Mouse (Mus musculus) heart, postnatal 0 days (tissue): ENCODE data around the gene Zfp184.

Experiments
- CTCF ChIP-seq: IDR thresholded peaks from 2 replicates; pipeline ENCODE4 v1.5.1; 2016; ENCODE audit warnings: antibody characterized with exemption, control low read depth, low read depth
- EP300 ChIP-seq: IDR thresholded peaks from 2 replicates; pipeline ENCODE4 v1.6.1; 2016; ENCODE audit warnings: antibody characterized with exemption, low read depth

DNA sequence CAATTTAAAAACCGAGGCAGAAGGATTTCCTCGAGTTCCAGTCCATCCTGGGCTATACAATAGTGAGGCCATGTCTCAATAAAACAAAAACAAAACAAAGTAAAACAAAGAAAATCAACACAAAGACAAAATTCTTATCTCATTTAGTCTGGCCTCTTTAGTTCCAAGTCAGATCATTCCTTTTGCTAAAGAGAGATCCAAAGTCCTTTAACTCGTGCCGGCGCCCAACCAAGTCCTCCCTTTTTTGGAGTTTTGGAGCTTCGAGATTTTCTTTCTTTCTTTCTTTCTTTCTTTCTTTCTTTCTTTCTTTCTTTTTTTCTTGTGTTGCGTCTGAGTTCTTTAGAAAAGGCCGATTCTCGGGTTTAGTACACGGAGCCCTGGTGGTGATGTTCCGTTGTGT lies 27.4 kb upstream of the Zfp184 start:
- TF ChIP-seq CTCF (no peak), EP300 (no peak)
